8 mouse cellular contexts compared by ENCODE assay signal in genomic region chr15:89211716-89212461, GRCm38 (mm10). TPM values are rescaled to one million over a fixed set of nuclear protein-coding genes. Genes with fewer than 3 reads are reported as not detected.
DNase-seq lines count a peak whose midpoint lies in the region; ATAC-seq and TF ChIP-seq lines count a peak whose summit lies in the region.

No protein-coding gene starts in this region.

- peak overlapping the region; percentile 76 for H3K4me3 ChIP-seq in kidney, postnatal 0 days (replicated peaks; ENCODE audit: low read depth, low read length)
- H3K4me3 ChIP-seq in small intestine, adult 2 months (ENCODE audit: low read depth, low read length): peak overlapping the region; percentile 73

- H3K9me3 ChIP-seq in kidney, postnatal 0 days (replicated peaks; ENCODE audit: low read length): no peaks in the 10 kb centered on the region

- no peaks in the 10 kb centered on the region for H3K4me1 ChIP-seq in kidney, postnatal 0 days (replicated peaks; ENCODE audit: insufficient read depth, low read length)
- H3K4me1 ChIP-seq in small intestine, adult 2 months (ENCODE audit: control insufficient read depth, insufficient read depth, insufficient read length, low read length): peaks cover 6% of the 10 kb centered on the region; the same call in 1 of the 2 replicates

- WGBS in kidney, postnatal 0 days: under 1% methylated on average over 34 of the region's 35 CpGs
- 6% methylated on average over 35 of the region's 35 CpGs for WGBS in small intestine, adult 2 months

- H3K36me3 ChIP-seq in kidney, postnatal 0 days (ENCODE audit: insufficient read depth, low read length): no peaks in the 10 kb centered on the region
- no peaks in the 10 kb centered on the region for H3K36me3 ChIP-seq in small intestine, adult 2 months (ENCODE audit: control insufficient read depth, insufficient read depth, low read length)

- H3K27me3 ChIP-seq in kidney, postnatal 0 days (ENCODE audit: insufficient read depth, low read length): no peaks in the 10 kb centered on the region
- no peaks in the 10 kb centered on the region for H3K27me3 ChIP-seq in small intestine, adult 2 months (ENCODE audit: control insufficient read depth, insufficient read depth, low read length)

- ATAC-seq in kidney, postnatal 0 days (replicated peaks; ENCODE audit: low FRiP score, low read depth): peak; percentile 35

- no peak for TF ChIP-seq POLR2A in small intestine, adult 2 months (IDR thresholded peaks at IDR 0.05; ENCODE audit: low read depth, low read length)

- H3K4me2 ChIP-seq in kidney, postnatal 0 days (ENCODE audit: low read length): peak overlapping the region; percentile 57

- TF ChIP-seq CTCF in kidney, postnatal 0 days (IDR thresholded peaks at IDR 0.05; ENCODE audit: low read depth): no peak
- TF ChIP-seq CTCF in small intestine, adult 2 months (IDR thresholded peaks at IDR 0.05; ENCODE audit: extremely low read depth, insufficient read length, insufficient replicate concordance, low read depth, low read length): no peak

- peak overlapping the region; percentile 84 for H3K9ac ChIP-seq in kidney, postnatal 0 days (ENCODE audit: low read depth, low read length)

- H3K27ac ChIP-seq in kidney, postnatal 0 days: peak overlapping the region; percentile 85
- H3K27ac ChIP-seq in small intestine, adult 2 months (ENCODE audit: insufficient read depth, low read depth, low read length): peak overlapping the region; percentile 44

- peak; percentile 44 for DNase-seq in adrenal gland, adult 2 months
- DNase-seq in adrenal gland, postnatal 4 days (ENCODE audit: low spot score in 2 of 2): no peak
- peak; percentile 68 for DNase-seq in 3134 (ENCODE audit: extremely low read depth, insufficient read length, low spot score)
- peak; percentile 61 for DNase-seq in c-Kit-positive CD71-positive TER-119-positive erythroid progenitor cells, embryonic 14.5 days (ENCODE audit: low spot score)
- peak; percentile 16 for DNase-seq in gastrocnemius, postnatal 10 days
- peak; percentile 62 for DNase-seq in kidney, postnatal 0 days (ENCODE audit: low spot score)
- DNase-seq in lung, postnatal 36 days: peak; percentile 34

RNA-seq across cellular contexts. Expression of gene Ppp6r2, which starts 0.5 kb away (rescaled TPM):
- 10 to 100 TPM; 38.6 to 54.4 TPM for total RNA-seq in adrenal gland, adult 2 months (2021)
- 565 and 749 TPM in 2 replicates for polyA plus RNA-seq in adrenal gland, adult 2 months (2012; rRNA removed)
- total RNA-seq in adrenal gland, postnatal 4 days (2021): 10 to 100 TPM; 53.8 to 57.6 TPM
- total RNA-seq in gastrocnemius, postnatal 10 days (2021): 10 to 100 TPM; 60.1 to 61.9 TPM
- 25.9 and 26.8 TPM in 2 replicates for polyA plus RNA-seq in kidney, postnatal 0 days (2015; fragmentation: Nextera tagmentation; extraction: Ambion mirVana)
- polyA plus RNA-seq in small intestine, adult 2 months (2012; rRNA removed): 73.9 and 252 TPM in 2 replicates

RNA-seq across cellular contexts. Expression of gene Dennd6b, which starts 15.6 kb away (rescaled TPM):
- 1 to 10 TPM; 5.2 to 5.7 TPM for total RNA-seq in adrenal gland, adult 2 months (2021)
- polyA plus RNA-seq in adrenal gland, adult 2 months (2012; rRNA removed): 24.0 and 24.9 TPM in 2 replicates
- 10 to 100 TPM; 11.5 to 13.0 TPM for total RNA-seq in adrenal gland, postnatal 4 days (2021)
- 1 to 10 TPM; 4.5 to 7.0 TPM for total RNA-seq in gastrocnemius, postnatal 10 days (2021)
- polyA plus RNA-seq in kidney, postnatal 0 days (2015; fragmentation: Nextera tagmentation; extraction: Ambion mirVana): 10.4 and 11.7 TPM in 2 replicates
- polyA plus RNA-seq in small intestine, adult 2 months (2012; rRNA removed): 7.1 and 10.6 TPM in 2 replicates

RNA-seq across cellular contexts. Expression of gene Plxnb2, which starts 31.3 kb away (rescaled TPM):
- 100 to 1,000 TPM in 1 of 2 experiments, 10 to 100 TPM in 1; 94.8 to 118 TPM for total RNA-seq in adrenal gland, adult 2 months (2021)
- 168 and 182 TPM in 2 replicates for polyA plus RNA-seq in adrenal gland, adult 2 months (2012; rRNA removed)
- 100 to 1,000 TPM; 167 to 207 TPM for total RNA-seq in adrenal gland, postnatal 4 days (2021)
- total RNA-seq in gastrocnemius, postnatal 10 days (2021): 10 to 100 TPM; 28.9 to 43.0 TPM
- polyA plus RNA-seq in kidney, postnatal 0 days (2015; fragmentation: Nextera tagmentation; extraction: Ambion mirVana): 126 and 130 TPM in 2 replicates
- 213 and 376 TPM in 2 replicates for polyA plus RNA-seq in small intestine, adult 2 months (2012; rRNA removed)

Comparison
In these comparisons a context has a peak if more than half of its experiments do, and no peak if none do; other contexts are left out.
1. DNase-seq: peak in adrenal gland, adult 2 months (single experiment), 3134 (single experiment), c-Kit-positive CD71-positive TER-119-positive erythroid progenitor cells, embryonic 14.5 days (single experiment), gastrocnemius, postnatal 10 days (single experiment), kidney, postnatal 0 days (single experiment) and lung, postnatal 36 days (single experiment); none in adrenal gland, postnatal 4 days (0 of 2).